Mouse (Mus musculus) left cerebral cortex, postnatal 36 days (tissue): Measurements from ENCODE around the gene Polr1a. TPM values are rescaled to one million over a fixed set of nuclear protein-coding genes. Genes with fewer than 3 reads are reported as not detected.
"Not testable (repeated sequence)": the region's sequence is repeated elsewhere in the genome, so short reads cannot be mapped to it uniquely, and the experiment has no call there.

Experiments
- DNase-seq, 2 experiments: peaks; one replicate each; pipeline ENCODE4 v3.0.0; 2021 to 2022; ENCODE audit warnings: low spot score in 2 of 2, mixed read lengths in 1 of 2
- intact Hi-C: fragments of 180-260 bp; cut with DNase I; formaldehyde crosslinking; loops from one replicate; pipeline ENCODE4 v1.15.1; 2025
- total RNA-seq, 2 experiments: library from RNA; stranded (reverse); gene quantifications; 2 replicates each; pipeline ENCODE4 v1.2.3; 2021

Gene Polr1a
- 10 to 100 TPM; 27.0 to 33.3 TPM for total RNA-seq

- peak; percentile 93 to 94 for DNase-seq
- intact Hi-C loops = no loop called here
These were observed at the start of gene Polr1a, which contains the start of gene Ptcd3 for GRCm38 (mm10) chr6:71908481-71909381. Gene Polr1a (plus strand): TSS chr6:71909053. Gene Ptcd3 (minus strand): TSS chr6:71908750.

DNA sequence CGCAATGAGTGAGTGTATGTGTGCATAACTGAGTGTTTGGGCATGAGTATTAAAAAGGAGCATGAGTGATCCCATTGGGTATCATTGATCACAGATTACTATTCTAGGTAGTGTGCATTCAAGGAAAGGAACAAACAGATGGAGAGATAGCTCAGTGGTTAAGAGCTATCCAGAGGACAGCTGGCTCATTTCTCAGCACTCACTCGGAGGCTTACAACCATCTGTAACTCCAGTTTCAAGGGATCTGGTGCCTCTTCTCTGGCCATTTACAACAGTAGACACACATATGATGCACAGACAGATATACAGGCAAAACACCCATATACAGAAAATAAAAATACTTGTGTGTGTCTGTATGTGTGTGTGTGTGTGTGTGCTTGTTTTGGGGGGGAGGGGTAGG lies 41.1 kb upstream of the Polr1a start:
- no peak for DNase-seq
- intact Hi-C loops = no loop called here

GRCm38 (mm10) chr6:71868809-71869208 lies 40.0 kb upstream of the Polr1a start:
- intact Hi-C loops = no loop called here
- no peak for DNase-seq

- no peak for DNase-seq
- intact Hi-C loops = no loop called here
These were observed 37.5 kb upstream of the Polr1a start for GRCm38 (mm10) chr6:71871396-71871795.

GRCm38 (mm10) chr6:71877965-71878760 lies 30.7 kb upstream of the Polr1a start:
- DNase-seq = no peak
- intact Hi-C loops = no loop called here

- intact Hi-C loops = loop anchor here (5.0 to 10.0 kb wide), 3 partner anchors 36 to 442 kb away; no protein-coding TSS in a partner anchor
- DNase-seq = no peak
These were observed 15.6 kb upstream of the Polr1a start for GRCm38 (mm10) chr6:71893263-71893662.

DNA sequence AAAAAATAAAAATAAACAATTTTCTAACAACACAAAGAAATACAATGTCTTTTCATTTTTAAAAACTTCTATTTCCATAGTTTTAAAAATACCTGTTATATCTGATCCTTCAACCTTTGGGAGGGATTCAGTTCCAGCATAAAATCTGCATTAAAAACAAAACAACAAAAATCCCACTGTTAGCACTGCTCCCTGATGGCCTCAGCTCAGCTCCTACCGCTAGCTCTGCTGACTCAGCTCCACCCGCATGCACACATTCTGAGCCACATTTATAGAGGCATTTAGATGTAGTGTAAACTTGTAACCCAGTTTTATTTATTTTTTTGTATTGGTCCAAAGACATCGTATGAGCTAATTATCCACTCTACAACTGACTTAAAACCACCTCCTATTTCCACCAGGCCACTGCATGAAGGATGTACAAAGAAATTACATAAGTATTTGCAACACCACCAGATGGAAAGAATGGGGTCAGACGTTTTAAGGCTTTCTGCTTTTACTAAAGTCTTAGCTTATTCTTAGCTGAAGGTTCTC lies 1.1 kb upstream of the Polr1a start:
- DNase-seq = no peak
- intact Hi-C loops = no loop called here

- intact Hi-C loops = no loop called here
- no peak for DNase-seq
These were observed 531 bp downstream of the Polr1a start for GRCm38 (mm10) chr6:71909384-71909783.

DNA sequence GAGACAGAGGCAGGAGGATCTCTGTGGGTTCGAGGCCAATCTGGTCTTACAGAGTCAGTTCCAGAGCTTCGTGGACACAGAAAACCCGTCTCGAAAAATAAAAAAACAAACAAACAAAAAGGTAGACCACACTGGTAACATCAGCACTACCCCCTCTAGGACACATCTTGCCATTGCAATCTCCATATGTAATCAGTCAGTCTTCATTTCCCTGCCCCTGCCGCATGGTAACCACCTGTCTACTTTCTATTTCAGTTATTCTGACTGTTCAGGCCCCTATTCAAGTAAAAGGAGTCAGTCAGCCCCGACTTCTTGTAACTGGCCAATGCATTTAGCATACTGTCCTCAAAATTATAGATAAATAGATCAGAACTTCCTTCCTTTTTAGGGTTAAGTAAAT lies 987 bp downstream of the Polr1a start:
- intact Hi-C loops = no loop called here
- DNase-seq = no peak

GRCm38 (mm10) chr6:71911686-71912450 lies 3.0 kb downstream of the Polr1a start:
- no peak for DNase-seq
- intact Hi-C loops = no loop called here

GRCm38 (mm10) chr6:71920752-71921151 lies 11.9 kb downstream of the Polr1a start:
- intact Hi-C loops = no loop called here
- DNase-seq = no peak

GRCm38 (mm10) chr6:71925233-71925632 lies 16.4 kb downstream of the Polr1a start:
- intact Hi-C loops, DNase-seq: not testable (repeated sequence)

- DNase-seq = peak; percentile 42 to 49
- intact Hi-C loops = loop anchor here (1.0 kb wide), 1 partner anchor 237 kb away; no protein-coding TSS in a partner anchor
These were observed 19.1 kb downstream of the Polr1a start for GRCm38 (mm10) chr6:71927911-71928310.

GRCm38 (mm10) chr6:71930053-71930452 lies 21.2 kb downstream of the Polr1a start:
- intact Hi-C loops = no loop called here
- DNase-seq = peak in 1 of 2 experiments; percentile 14

DNA sequence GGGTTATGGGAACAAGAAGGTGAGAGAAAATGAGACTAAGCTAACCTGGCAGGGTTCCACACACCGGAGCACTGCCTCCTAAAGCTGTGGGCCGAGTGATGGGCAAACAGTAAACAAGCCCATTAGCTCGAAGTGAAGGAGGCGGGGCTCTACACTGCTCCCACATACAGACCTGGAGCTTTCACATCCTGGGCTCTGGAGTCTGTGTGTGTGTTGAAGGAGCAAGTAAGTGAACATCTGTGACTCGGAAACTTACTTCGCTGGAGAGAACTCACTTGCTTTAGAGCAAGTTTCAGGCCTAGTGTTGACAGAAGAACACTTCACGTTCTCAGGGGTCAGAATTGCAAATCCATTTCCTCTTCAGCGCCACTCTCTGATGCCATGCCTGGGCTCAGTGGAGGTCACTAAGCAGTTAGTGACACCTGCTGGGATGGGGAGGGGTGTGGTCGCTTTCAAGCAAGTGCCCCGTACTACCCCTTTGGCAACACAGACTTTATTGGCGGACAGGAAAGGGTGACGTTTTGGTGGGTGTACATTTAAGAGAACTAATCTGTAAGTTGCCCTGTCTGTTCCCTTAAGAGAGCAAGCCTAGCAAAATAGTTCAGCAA lies 22.1 kb downstream of the Polr1a start:
- intact Hi-C loops = no loop called here
- DNase-seq = no peak

GRCm38 (mm10) chr6:71932347-71932746 lies 23.5 kb downstream of the Polr1a start:
- intact Hi-C loops = no loop called here
- DNase-seq = no peak

- intact Hi-C loops = no loop called here
- no peak for DNase-seq
These were observed 25.3 kb downstream of the Polr1a start for GRCm38 (mm10) chr6:71934081-71934556.

DNA sequence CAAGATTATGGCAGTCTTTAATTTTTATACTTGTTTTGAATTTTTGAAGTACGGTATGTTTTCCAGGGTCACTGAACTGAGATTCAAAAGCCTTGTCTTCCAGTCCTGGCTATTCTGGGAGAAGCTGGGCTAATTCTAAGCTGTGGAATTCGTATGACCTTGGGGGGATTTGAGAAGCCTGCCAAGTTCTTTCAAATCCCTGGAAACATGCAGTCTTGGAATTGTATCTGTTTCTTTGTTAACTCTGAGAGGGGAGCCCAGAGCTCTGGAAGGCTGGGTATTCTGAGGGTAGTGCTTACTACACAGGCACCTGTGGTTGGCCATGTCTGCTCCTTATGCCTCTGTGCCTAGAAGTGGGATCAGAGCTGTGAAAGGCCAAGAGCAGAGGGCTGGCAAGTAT lies 26.9 kb downstream of the Polr1a start:
- intact Hi-C loops = no loop called here
- no peak for DNase-seq

DNA sequence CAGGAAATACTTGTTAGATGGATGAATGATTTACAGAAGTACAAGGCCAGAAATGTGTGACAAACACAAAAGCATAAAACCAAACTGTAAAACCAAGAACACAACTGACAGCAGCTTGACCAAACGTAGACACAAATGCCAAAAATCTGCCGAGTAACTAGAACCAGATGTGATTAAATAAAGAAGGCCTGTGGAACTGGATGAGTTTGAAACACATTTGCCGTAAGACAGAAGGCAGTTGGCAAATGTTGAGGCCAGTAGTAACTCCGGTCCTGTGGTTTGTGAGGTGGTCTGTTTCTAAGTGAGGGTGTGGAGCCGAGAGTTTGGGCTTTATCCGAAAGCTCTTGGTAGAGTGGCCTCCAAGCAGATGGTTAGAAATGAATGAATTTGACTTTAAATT lies 32.1 kb downstream of the Polr1a start:
- intact Hi-C loops = loop anchor here (10.0 kb wide), 1 partner anchor 324 kb away; no protein-coding TSS in a partner anchor

More for the DNA sequence above, 32.1 kb downstream of the Polr1a start:
- no peak for DNase-seq
